Mouse (Mus musculus) embryonic facial prominence, embryonic 13.5 days (tissue): ENCODE measurements around the gene Ntn5. TPM values are rescaled to one million over a fixed set of nuclear protein-coding genes. Genes with fewer than 3 reads are reported as not detected.
"Not testable (repeated sequence)": the region's sequence is repeated elsewhere in the genome, so short reads cannot be mapped to it uniquely, and the experiment has no call there.

ENCODE experiments used
- ATAC-seq: fragments of 200-750 bp; cut with Nextera tagmentation; 2 replicates; pipeline ENCODE4 v1.8.0; 2017; ENCODE audit warnings: low read depth; ENCODE audit not compliant: insufficient number of reproducible peaks, insufficient read depth, low FRiP score, low TSS enrichment
- H3K27ac ChIP-seq: fragments of 300-500 bp; sonication (generic); 2 replicates; pipeline ENCODE4 v1.5.1; 2015; ENCODE audit warnings: moderate library complexity, mild to moderate bottlenecking, inconsistent platforms
- H3K27me3 ChIP-seq: fragments of 300-500 bp; sonication (generic); 2 replicates; pipeline ENCODE4 v1.6.1; 2015; ENCODE audit warnings: mild to moderate bottlenecking, inconsistent platforms
- H3K36me3 ChIP-seq: fragments of 300-500 bp; sonication (generic); 2 replicates; pipeline ENCODE4 v1.6.1; 2015; ENCODE audit warnings: mild to moderate bottlenecking, inconsistent platforms
- H3K4me1 ChIP-seq: fragments of 300-500 bp; sonication (generic); 2 replicates; pipeline ENCODE4 v1.6.1; 2015; ENCODE audit warnings: inconsistent platforms
- H3K4me2 ChIP-seq: fragments of 300-500 bp; sonication (generic); 2 replicates; pipeline ENCODE4 v1.6.1; 2015; ENCODE audit warnings: moderate library complexity, mild to moderate bottlenecking, inconsistent platforms
- H3K4me3 ChIP-seq: fragments of 300-500 bp; sonication (generic); 2 replicates; pipeline ENCODE4 v1.5.1; 2015; ENCODE audit warnings: mild to moderate bottlenecking, inconsistent platforms
- H3K9ac ChIP-seq: fragments of 300-500 bp; sonication (generic); 2 replicates; pipeline ENCODE4 v1.6.1; 2015; ENCODE audit warnings: mild to moderate bottlenecking, inconsistent platforms
- H3K9me3 ChIP-seq: fragments of 300-500 bp; sonication (generic); 2 replicates; pipeline ENCODE4 v1.6.1; 2016; ENCODE audit warnings: inconsistent platforms
- WGBS: fragments of 180-500 bp; shearing (Covaris S2); methylation state at CpG from one replicate; pipeline ENCODE4 v1.1.7; 2015; ENCODE audit warnings: mixed read lengths; 5-methylcytosine and 5-hydroxymethylcytosine counted together
- polyA plus RNA-seq: library from polyadenylated mRNA; unstranded; fragments of >200 nt; fragmentation: Nextera tagmentation; extraction: Ambion mirVana; gene quantifications from 2 replicates; pipeline ENCODE4 v1.2.1, GENCODE M21; 2015

Gene Ntn5
- polyA plus RNA-seq, 1 experiment from 2014 or later: 5.4 TPM

DNA sequence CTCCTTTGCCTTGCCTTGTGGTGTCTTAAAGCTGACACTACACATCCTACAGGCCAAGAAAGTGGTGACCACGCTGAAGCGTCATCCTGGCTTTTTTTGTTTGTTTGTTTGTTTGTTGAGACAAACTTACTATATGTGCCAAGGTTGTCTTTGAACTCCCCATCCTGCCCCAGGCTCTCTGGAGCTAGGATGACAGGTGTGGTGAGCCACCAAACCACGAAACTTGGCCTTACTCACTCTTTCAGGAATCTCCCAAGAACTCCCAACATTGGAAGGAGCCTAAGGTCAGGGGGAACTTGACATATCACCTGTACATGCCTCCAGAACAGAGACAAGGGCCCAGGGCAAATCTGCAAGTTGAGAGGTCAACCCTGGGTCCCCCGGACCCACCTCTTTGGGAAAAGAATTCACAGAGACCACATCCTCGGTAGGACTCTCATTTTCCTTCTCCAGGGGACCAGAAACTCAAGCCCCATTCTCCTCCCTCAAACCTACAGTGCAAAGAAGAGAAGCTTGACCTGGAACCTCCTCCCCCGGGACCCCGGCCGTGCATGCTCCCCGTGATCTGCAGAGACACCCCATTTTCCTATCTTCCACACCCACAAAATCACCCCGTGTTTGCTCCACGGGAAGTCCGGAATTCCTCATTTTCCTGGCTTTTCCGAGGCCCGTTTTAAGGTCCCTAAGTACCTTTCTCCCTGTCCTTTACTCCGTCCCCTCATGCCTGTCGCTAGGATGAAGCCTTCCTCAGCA, 41.1 kb upstream of the Ntn5 start:
- ATAC-seq: no peak
- Histone ChIP-seq H3K36me3 (no peaks in the 10 kb centered on the region), H3K9ac (peak overlapping the region; percentile 83), H3K27ac (peak overlapping the region; percentile 95), H3K9me3 (no peaks in the 10 kb centered on the region), H3K27me3 (no peaks in the 10 kb centered on the region), H3K4me1 (peaks cover 48% of the 10 kb centered on the region), H3K4me2 (peak overlapping the region; percentile 81), H3K4me3 (peak overlapping the region; percentile 54)
- WGBS: 33% methylated on average over 16 of the region's 16 CpGs

- Histone ChIP-seq H3K9ac (peak overlapping the region; percentile 83), H3K4me1 (peaks cover 41% of the 10 kb centered on the region), H3K36me3 (no peaks in the 10 kb centered on the region), H3K9me3 (no peaks in the 10 kb centered on the region), H3K27ac (peak overlapping the region; percentile 95), H3K4me3 (peak overlapping the region; percentile 54), H3K27me3 (no peaks in the 10 kb centered on the region), H3K4me2 (peak overlapping the region; percentile 81)
- 1% methylated on average over 28 of the region's 28 CpGs for WGBS
- peak; percentile 88 for ATAC-seq
Measured at GRCm38 (mm10) chr7:45643441-45644178, 40.2 kb upstream of the Ntn5 start.

- H3K36me3 ChIP-seq: no peaks in the 10 kb centered on the region
- H3K4me1 ChIP-seq: peaks cover 41% of the 10 kb centered on the region
- H3K27me3 ChIP-seq: no peaks in the 10 kb centered on the region
- peak overlapping the region; percentile 58 for H3K9ac ChIP-seq
- peak overlapping the region; percentile 87 for H3K27ac ChIP-seq
- peak overlapping the region; percentile 54 for H3K4me3 ChIP-seq
- peak overlapping the region; percentile 81 for H3K4me2 ChIP-seq
- H3K9me3 ChIP-seq: no peaks in the 10 kb centered on the region
- WGBS: 3% methylated on average over 18 of the region's 18 CpGs
- ATAC-seq: 0 out of 2 replicates have a peak, but pooled peaks have one; percentile 15
Measured at GRCm38 (mm10) chr7:45644183-45644582, 39.6 kb upstream of the Ntn5 start.

GRCm38 (mm10) chr7:45644872-45645590, 38.8 kb upstream of the Ntn5 start:
- H3K4me2 ChIP-seq: peak overlapping the region; percentile 81
- no peak for ATAC-seq
- H3K27me3 ChIP-seq: no peaks in the 10 kb centered on the region
- H3K4me3 ChIP-seq: no peak overlapping the region
- H3K36me3 ChIP-seq: no peaks in the 10 kb centered on the region
- peak overlapping the region; percentile 58; the same call in 1 of the 2 replicates for H3K9ac ChIP-seq
- 65% methylated on average over 6 of the region's 6 CpGs for WGBS
- peak overlapping the region; percentile 87; the same call in 1 of the 2 replicates for H3K27ac ChIP-seq
- H3K4me1 ChIP-seq: peaks cover 41% of the 10 kb centered on the region
- H3K9me3 ChIP-seq: no peaks in the 10 kb centered on the region

- peaks cover 40% of the 10 kb centered on the region for H3K4me1 ChIP-seq
- WGBS: 87% methylated on average over 7 of the region's 7 CpGs
Measured at GRCm38 (mm10) chr7:45645591-45645971, 38.2 kb upstream of the Ntn5 start.

DNA sequence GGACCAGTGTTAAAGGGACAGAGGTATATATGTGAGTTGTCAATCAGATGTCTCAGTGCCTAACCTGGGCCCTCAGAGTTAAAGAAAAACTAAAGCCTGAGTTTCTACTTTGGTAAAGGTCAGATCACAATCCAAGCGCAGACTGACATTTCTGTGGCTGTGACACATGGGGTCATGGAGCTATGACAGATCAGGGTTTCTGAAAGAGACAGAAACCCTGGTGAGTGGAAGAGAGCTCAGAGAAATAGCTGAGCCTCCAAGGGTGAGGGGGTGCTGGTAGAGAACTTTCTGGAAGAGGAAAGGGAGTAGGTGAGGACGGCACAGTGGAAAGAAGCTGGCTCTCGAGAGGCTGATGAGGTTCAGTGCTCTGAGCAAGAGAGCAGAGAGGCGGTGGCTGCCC, 37.2 kb upstream of the Ntn5 start:
- no peak for ATAC-seq
- no peaks in the 10 kb centered on the region for H3K36me3 ChIP-seq
- no peaks in the 10 kb centered on the region for H3K9me3 ChIP-seq
- no peak overlapping the region for H3K4me2 ChIP-seq
- H3K27ac ChIP-seq: no peak overlapping the region
- no peak overlapping the region for H3K9ac ChIP-seq
- H3K27me3 ChIP-seq: no peaks in the 10 kb centered on the region
- peaks cover 29% of the 10 kb centered on the region for H3K4me1 ChIP-seq
- 72% methylated on average over 4 of the region's 4 CpGs for WGBS
- no peak overlapping the region for H3K4me3 ChIP-seq

More at GRCm38 (mm10) chr7:45645591-45645971, 38.2 kb upstream of the Ntn5 start:
- no peak overlapping the region for H3K4me2 ChIP-seq
- no peaks in the 10 kb centered on the region for H3K27me3 ChIP-seq
- ATAC-seq: no peak
- no peaks in the 10 kb centered on the region for H3K36me3 ChIP-seq
- no peak overlapping the region for H3K4me3 ChIP-seq
- H3K9ac ChIP-seq: no peak overlapping the region
- H3K9me3 ChIP-seq: no peaks in the 10 kb centered on the region
- no peak overlapping the region for H3K27ac ChIP-seq

- ATAC-seq: no peak
- no peaks in the 10 kb centered on the region for H3K9me3 ChIP-seq
- H3K4me1 ChIP-seq: peaks cover 11% of the 10 kb centered on the region
- H3K27me3 ChIP-seq: no peaks in the 10 kb centered on the region
- H3K4me2 ChIP-seq: no peak overlapping the region
- no peak overlapping the region for H3K4me3 ChIP-seq
- 78% methylated on average over 8 of the region's 8 CpGs for WGBS
- H3K9ac ChIP-seq: no peak overlapping the region
- no peak overlapping the region for H3K27ac ChIP-seq
- no peaks in the 10 kb centered on the region for H3K36me3 ChIP-seq
Measured at GRCm38 (mm10) chr7:45649351-45649750, 34.5 kb upstream of the Ntn5 start.

DNA sequence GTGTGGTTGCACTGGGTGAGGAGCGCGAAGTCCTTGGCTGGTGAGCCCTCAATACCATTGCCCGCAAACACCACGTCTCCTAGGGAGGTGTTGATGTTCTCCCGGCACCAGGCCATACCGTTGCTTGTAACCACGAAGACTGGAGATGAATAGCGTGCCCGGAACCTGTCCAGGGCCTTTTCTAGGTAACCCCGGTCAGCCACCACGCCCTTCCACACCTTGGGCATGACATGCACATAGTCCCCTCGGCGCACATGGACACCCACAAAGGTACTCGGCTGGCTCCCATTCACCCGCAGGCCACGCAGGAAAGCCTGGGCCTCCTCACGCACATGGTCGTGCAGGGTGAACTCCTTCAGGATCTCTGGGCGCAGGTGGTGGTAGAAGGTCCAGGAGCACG, 33.3 kb upstream of the Ntn5 start:
- WGBS: 95% methylated on average over 20 of the region's 20 CpGs
- not testable (repeated sequence) for H3K4me2 ChIP-seq, H3K9ac ChIP-seq, H3K9me3 ChIP-seq, H3K27ac ChIP-seq, H3K27me3 ChIP-seq, ATAC-seq, H3K4me1 ChIP-seq, H3K4me3 ChIP-seq, H3K36me3 ChIP-seq

DNA sequence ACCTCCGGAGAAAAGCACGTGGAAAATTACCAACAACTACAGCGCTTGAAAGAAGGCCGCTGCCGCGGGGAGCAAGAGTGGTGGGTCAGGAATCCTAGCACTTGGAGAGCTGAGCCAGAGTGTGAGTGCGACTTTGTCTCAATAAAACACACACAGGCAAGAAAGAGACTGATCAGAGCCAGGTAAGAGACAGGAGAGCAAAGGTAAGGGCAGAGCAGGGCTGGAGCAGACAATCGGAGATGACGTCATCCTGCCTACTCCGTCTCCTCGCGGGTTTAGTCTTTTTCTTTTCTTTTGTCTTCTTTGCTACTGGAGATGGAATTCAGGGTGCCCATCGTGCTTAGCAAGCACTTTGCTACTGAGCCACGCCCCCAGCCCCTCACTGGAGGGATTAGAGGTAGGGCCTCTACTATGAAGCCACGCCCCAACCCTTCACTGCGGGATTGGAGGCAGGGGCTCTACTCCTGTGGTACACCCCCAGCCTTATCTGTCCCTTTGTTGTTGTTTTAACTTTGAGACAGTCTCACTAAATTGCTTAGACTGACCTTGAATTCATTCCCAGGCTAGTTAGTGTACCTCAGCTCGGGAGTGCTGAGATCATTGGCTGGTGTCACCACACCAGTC, 29.3 kb upstream of the Ntn5 start:
- Histone ChIP-seq H3K4me2 (peak overlapping the region; percentile 38), H3K36me3 (no peaks in the 10 kb centered on the region), H3K27ac (peak overlapping the region; percentile 62; the same call in 1 of the 2 replicates), H3K9me3 (no peaks in the 10 kb centered on the region), H3K9ac (no peak overlapping the region), H3K27me3 (no peaks in the 10 kb centered on the region), H3K4me1 (peaks cover 16% of the 10 kb centered on the region), H3K4me3 (0 out of 2 replicates have a peak overlapping the region, but pooled peaks have one; percentile 8)
- peak; percentile 59; the same call in 1 of the 2 replicates for ATAC-seq
- WGBS: 27% methylated on average over 17 of the region's 17 CpGs

DNA sequence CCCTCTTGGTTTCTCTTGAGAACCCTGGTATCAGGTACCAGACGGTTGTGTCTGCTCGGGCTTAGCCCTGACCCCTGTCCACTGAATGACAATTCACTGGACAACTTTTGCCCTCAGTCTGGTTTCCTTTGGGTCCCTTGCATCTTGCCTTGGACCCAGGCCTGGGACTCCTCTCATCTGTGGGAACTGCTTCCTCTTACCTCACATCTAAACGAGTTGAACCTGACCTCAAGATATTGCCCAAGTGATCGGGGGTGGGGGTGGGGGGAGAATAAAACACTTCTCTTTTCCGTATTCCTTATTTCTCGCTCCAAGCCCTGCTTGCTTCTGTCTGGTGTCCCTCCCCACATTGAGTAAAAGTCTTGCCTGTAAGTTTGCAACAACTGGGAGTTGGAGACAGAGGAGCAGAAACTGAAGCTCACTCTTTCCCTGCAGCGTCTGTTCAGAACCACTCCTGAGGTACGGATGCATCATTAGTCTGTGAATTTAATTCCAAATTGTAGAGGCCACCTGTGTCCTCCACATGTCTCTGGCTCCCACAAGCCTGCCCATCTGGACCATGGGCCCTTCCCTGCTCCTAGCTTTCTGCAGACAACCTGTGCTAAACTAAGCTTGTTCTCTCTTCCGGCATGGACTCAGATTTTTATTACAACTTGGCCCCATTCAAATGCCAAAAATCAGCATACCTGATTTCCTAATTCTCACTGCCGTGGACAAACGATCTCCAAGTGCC, 22.9 kb upstream of the Ntn5 start:
- H3K4me3 ChIP-seq: no peak overlapping the region
- 81% methylated on average over 11 of the region's 11 CpGs for WGBS
- H3K4me2 ChIP-seq: no peak overlapping the region
- no peak for ATAC-seq
- no peaks in the 10 kb centered on the region for H3K27me3 ChIP-seq
- peaks cover 23% of the 10 kb centered on the region for H3K4me1 ChIP-seq
- H3K27ac ChIP-seq: no peak overlapping the region
- H3K36me3 ChIP-seq: no peaks in the 10 kb centered on the region
- H3K9ac ChIP-seq: no peak overlapping the region
- H3K9me3 ChIP-seq: no peaks in the 10 kb centered on the region
